Comparison of ENCODE assay signal across 8 mouse cellular contexts in genomic region chr6:38434055-38435023, GRCm38 (mm10). TPM values are rescaled to one million over a fixed set of nuclear protein-coding genes. Genes with fewer than 3 reads are reported as not detected.
DNase-seq lines count a peak whose midpoint lies in the region; ATAC-seq lines count a peak whose summit lies in the region.

No protein-coding gene starts in this region.

- no peaks in the 10 kb centered on the region for H3K27me3 ChIP-seq in hindbrain, embryonic 16.5 days (replicated peaks; ENCODE audit: control insufficient read depth, insufficient read depth, low read length)

- H3K27ac ChIP-seq in hindbrain, embryonic 16.5 days (ENCODE audit: low read depth, low read length): peak overlapping the region; percentile 99

- no peaks in the 10 kb centered on the region for H3K36me3 ChIP-seq in hindbrain, embryonic 16.5 days (ENCODE audit: control insufficient read depth, insufficient read depth, low read length)

- peak; percentile 29 for DNase-seq in WW6 (ENCODE audit: low read depth, low spot score)
- DNase-seq in cerebellum, postnatal 25 days: peak; percentile 65 to 68
- DNase-seq in frontal cortex, postnatal 36 days (ENCODE audit: low spot score in 2 of 2): peak; percentile 53 to 67
- DNase-seq in left cerebral cortex, adult 11 months (ENCODE audit: low spot score): peak; percentile 30
- peak; percentile 23 for DNase-seq in lung, postnatal 25 days (ENCODE audit: low spot score)
- peak; percentile 55 for DNase-seq in retina, postnatal 7 days (ENCODE audit: low read depth, low spot score)
- peak; percentile 24 to 70 for DNase-seq in urinary bladder, adult 18-20 months (ENCODE audit: low spot score in 2 of 2)

- H3K4me1 ChIP-seq in hindbrain, embryonic 16.5 days (ENCODE audit: control insufficient read depth, insufficient read depth, low read depth, low read length): peaks cover 16% of the 10 kb centered on the region

- H3K4me3 ChIP-seq in hindbrain, embryonic 16.5 days (ENCODE audit: low read length): peak overlapping the region; percentile 99

- no peaks in the 10 kb centered on the region for H3K9me3 ChIP-seq in hindbrain, embryonic 16.5 days (ENCODE audit: control insufficient read depth, low read length)

- ATAC-seq in hindbrain, embryonic 16.5 days: peak; percentile 75

- peak overlapping the region; percentile 64 for H3K4me2 ChIP-seq in hindbrain, embryonic 16.5 days (ENCODE audit: low read length)

- WGBS in hindbrain, embryonic 16.5 days: under 1% methylated on average over 65 of the region's 118 CpGs

- H3K9ac ChIP-seq in hindbrain, embryonic 16.5 days (ENCODE audit: low read depth, low read length): peak overlapping the region; percentile 96

RNA-seq across cellular contexts. Expression of gene Ubn2, which starts 0.6 kb away (rescaled TPM):
- 14.6 and 16.3 TPM in 2 replicates for polyA plus RNA-seq in hindbrain, embryonic 16.5 days (2015; fragmentation: Nextera tagmentation; extraction: Ambion mirVana)

RNA-seq across cellular contexts. Expression of gene Ttc26, which starts 53.1 kb away (rescaled TPM):
- polyA plus RNA-seq in hindbrain, embryonic 16.5 days (2015; fragmentation: Nextera tagmentation; extraction: Ambion mirVana): 4.6 and 5.8 TPM in 2 replicates

Comparison
In these comparisons a context has a peak if more than half of its experiments do, and no peak if none do; other contexts are left out.
1. Peak in every context shown above with its lines: DNase-seq, ATAC-seq, H3K4me3 ChIP-seq and H3K27ac ChIP-seq.